Mouse (Mus musculus) ovary, postnatal 14 days (tissue): Measurements from ENCODE around the gene Itgam.
"Not testable (repeated sequence)": the region's sequence is repeated elsewhere in the genome, so short reads cannot be mapped to it uniquely, and the experiment has no call there.

Experiments used
- DNase-seq: peaks from one replicate; pipeline ENCODE4 v3.0.0; 2022; ENCODE audit warnings: low spot score

Gene Itgam

DNA sequence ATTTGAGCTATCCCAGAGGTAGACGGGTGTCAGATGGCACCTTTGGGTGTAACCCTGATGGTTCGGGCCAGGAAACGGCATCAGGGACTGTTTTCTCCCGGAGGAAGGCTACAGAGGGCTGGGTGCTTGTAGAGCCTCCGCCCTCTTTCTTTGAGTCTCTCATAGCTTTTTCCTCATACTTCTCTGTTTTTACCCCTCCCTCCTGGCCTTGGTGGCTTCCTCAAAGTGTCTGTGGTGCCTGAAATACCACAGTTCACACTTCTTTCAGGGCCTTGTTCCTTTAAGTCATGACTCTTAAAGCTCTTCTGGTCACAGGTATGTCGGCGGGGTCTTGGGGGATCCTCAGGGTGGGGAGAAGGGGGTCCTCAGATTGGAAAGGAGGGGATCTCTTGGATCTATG lies at the start of gene Itgam, which contains the start of gene Gm49368:
Itgam (plus strand) TSS at position 185 of the 400 bp plus-strand sequence.
Gm49368 (plus strand) TSS at position 228 of the 400 bp plus-strand sequence.
- no peak for DNase-seq

GRCm38 (mm10) chr7:128013116-128013515 lies 49.3 kb upstream of the Itgam start:
- no peak for DNase-seq

- not testable (repeated sequence) for DNase-seq
Measured at GRCm38 (mm10) chr7:128016134-128016533, 46.3 kb upstream of the Itgam start.

DNA sequence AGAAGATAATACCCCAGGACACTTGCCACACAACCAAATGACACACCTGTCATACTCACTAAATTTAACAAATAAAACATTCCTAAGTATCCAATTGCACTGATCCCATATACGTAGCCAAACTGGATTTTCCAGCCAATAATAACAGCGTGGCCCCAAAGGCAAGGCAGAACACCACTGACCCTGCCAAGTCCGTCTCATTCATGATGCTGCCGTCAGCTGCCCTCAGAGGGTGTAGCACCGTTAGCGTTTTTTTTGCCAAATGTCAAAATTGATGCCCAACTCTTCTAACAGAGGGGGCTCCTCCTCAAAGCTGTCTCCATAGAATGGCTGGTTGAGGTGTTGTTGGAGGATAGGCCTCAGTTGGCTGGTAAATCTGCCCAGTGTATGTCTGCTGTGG lies 45.8 kb upstream of the Itgam start:
- no peak for DNase-seq

GRCm38 (mm10) chr7:128018275-128018674 lies 44.2 kb upstream of the Itgam start:
- no peak for DNase-seq

DNA sequence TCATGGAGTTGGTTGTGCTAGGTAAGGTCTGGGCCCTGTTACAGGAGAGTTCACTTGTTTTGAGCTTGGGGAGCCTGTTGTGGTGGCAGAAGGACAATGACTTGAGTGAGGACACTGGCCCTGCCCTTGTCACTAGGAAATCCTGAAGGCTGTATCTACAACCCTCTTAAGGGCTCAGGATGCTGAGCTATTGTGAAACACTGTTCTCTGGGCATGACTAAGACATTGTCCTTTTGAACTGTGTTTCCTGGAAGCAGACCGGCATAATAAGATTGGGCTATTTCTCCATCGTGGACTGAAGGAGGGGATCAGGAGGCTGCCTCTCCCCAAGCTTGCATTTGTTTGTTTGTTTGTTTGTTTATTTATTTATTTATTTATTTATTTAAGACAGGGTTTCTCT lies 43.3 kb upstream of the Itgam start:
- DNase-seq: no peak

DNA sequence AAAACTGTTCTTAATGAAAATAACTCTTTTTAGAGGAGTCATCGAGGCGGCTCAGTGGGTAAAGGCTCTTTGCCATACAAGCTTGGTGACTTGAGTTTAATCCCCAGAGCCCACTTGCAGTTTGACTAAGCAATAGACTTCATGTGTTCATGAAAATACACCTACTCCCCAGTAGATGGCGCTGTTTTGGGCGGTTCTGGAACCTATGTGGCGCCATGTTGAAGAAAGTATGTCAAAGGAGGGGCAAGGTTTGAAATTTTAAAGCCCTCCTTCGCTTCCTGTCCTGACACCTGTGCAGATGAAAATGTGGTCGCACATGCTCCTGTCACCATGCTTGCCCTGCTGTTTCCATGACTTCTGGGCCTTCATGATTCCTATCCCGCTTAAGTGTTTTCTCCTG lies 39.5 kb upstream of the Itgam start:
- no peak for DNase-seq

GRCm38 (mm10) chr7:128023565-128023964 lies 38.9 kb upstream of the Itgam start:
- no peak for DNase-seq

- DNase-seq: no peak
Measured at GRCm38 (mm10) chr7:128024364-128024763, 38.1 kb upstream of the Itgam start.

DNA sequence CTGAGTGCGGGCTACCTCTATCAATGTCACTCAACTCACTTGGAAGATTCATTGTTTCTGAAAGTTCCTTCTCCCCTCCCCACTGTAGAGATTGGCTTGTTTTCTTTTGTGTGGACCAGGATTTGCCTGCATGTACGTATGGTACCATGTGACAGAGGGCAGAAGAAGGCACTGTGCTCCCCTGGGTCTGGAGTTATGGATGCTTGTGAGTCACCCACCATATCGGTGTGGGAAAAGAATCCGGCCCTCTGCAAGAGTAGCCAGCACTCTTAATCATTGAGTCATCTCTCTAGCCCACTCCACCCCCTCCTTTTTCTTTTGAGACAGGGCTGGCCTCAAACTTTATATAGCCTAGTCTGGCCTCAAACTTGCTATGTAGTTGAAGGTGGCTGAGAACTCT lies 37.5 kb upstream of the Itgam start:
- DNase-seq: no peak

GRCm38 (mm10) chr7:128025381-128025780 lies 37.1 kb upstream of the Itgam start:
- no peak for DNase-seq

- DNase-seq: no peak
Measured at GRCm38 (mm10) chr7:128031403-128031976, 30.9 kb upstream of the Itgam start.

DNA sequence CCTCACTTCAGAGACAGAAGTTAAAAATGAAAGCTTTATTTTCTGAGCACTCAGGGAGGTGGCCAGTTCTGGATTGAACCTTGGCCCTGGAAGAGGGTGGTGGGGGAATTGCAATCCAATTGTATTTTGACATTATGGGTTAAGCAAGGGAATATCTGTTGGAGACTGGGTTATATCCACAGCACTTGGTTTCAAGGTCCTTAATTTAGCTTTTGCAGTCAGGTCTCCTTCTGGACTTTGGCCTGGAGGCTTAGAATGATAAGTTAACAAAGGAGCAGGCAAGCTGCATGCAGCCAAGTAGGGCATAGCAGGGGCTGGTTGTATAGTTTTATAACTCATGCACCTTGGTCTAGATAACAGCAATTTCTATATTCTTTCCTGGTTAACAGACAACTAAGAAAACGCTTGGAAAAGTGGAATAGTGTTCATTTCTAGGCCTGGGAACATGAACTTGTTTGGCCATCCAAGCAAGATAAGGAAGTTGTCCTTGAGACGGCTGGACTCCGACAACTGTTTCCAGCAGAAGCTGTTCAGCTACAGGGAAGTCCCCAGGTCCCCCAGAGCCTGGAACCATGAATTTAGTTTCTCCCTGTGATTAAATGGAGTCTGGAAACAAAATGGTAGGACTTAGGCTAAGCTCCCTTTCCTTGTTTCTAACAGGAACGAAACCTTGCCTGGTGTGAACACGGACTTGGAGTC lies 30.0 kb upstream of the Itgam start:
- DNase-seq: no peak

DNA sequence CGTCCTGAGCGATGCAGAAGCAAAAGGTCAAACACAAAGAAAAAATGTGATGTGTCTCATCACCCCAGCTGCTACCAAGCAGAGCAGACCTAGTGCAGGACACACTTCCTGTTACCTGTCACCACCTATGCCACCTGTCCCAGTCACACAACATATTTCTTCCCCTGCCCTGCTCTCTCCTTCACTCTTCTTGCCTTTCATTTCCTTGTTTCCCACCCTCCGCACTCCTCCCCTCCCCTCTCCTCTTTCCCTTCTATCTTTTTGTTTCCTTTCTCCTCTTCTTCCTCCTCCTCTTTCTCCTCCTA lies 29.5 kb upstream of the Itgam start:
- no peak for DNase-seq

DNA sequence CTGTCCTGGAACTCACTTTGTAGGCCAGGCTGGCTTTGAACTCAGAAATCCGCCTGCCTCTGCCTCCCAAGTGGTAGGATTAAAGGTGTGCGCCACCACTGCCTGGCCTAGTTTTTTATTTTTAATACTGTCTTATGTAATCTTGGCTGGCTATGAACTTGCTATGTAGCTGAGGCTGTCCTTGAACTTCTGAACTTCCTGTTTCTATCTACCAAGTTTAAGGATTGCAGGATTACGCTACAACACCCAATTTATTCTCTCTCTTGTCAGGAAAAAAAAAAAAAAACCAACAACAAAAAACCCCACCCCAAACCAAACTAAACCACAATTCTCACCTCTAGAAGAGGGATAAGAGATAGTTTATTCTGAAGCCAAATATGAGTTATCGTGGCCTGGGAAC lies 28.8 kb upstream of the Itgam start:
- no peak for DNase-seq

- DNase-seq: not testable (repeated sequence)
Measured at GRCm38 (mm10) chr7:128042161-128042820, 20.1 kb upstream of the Itgam start.

DNA sequence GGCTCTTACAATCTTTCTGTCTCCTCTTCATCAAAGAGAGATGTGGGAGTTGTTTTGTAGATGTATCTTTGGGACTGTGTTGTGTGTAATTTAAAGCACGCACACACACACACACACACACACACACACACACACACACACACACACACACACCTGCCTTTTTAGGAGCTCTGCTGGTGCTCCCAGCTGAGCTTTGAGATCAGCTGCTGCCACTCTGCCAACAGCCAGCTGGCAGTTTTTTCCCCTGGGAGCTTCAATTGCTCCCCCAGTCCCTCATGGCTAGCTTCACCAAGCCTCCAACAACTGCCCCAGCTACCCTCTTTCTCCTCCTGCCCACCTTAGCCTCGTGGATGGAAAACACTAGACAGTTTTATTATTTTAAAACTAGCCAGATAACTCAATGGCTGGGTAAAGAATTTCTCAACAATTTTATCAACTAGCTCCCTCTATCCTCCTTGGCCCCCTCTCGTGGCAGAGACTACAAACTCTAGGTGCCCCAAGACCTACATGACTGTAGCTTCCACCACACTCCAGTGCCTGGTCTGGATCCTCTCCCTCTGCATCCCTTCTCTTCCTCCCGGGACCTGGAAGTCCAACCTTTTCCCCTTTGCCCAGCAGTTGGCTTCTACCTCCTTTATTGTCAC lies 18.2 kb upstream of the Itgam start:
- no peak for DNase-seq

GRCm38 (mm10) chr7:128045640-128046039 lies 16.8 kb upstream of the Itgam start:
- DNase-seq: no peak

DNA sequence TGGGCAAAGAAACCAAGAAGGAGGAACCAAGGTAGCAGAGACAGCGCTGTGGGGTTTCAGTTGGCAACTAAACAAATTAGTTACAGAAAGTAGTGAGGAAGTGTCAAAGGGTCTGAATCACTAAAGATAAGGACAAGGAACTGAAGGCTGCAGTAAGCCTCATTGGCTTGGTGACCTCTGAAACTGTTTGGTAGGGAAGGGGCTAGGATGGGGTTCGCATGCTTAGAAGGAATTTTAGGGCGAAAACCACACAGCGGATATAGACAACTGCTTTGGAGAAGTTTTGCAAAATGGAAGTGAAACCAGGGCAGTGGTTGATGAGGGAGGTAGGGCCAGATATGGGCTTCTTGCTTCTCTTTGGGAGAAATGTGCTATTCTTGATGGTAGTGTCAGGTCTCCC lies 13.6 kb upstream of the Itgam start:
- DNase-seq: no peak

DNA sequence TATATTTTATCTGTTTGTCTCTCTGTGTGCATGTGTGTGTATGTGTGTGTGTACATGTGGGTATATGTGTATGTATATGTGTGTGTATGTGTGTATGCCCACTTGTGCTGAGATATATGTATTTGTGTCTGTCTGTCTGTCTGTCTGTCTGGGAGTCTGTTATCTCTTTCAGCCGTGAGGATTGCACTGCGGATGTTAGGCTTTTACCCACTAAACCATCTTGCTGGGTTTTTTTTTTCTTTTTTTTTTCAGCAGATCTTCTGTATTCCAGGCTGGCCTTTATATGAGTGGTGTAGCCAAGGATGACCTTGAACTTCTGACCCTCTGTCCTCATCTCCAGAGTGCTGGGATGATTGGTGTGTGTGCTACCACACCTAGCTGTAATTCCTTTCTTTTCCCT lies 13.2 kb upstream of the Itgam start:
- DNase-seq: no peak

DNA sequence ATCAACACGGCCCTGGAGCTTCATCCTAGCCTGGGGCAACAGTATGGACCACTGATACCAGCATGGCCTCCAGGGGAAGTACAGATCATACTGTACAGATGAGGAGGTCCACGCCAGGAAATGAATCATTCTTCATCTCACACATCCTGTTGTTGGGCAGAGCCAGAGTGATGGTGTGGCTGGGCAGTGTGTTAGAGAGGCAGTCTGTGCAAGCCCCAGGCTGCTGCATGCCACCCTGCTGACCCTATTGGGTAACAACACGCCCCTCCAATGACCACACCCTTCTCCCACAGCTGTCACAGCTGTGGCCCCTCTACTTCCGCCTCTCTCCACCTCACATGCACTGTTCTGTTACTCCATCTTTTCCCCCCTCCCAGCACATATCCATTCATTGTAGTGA lies 11.7 kb upstream of the Itgam start:
- DNase-seq: no peak

DNA sequence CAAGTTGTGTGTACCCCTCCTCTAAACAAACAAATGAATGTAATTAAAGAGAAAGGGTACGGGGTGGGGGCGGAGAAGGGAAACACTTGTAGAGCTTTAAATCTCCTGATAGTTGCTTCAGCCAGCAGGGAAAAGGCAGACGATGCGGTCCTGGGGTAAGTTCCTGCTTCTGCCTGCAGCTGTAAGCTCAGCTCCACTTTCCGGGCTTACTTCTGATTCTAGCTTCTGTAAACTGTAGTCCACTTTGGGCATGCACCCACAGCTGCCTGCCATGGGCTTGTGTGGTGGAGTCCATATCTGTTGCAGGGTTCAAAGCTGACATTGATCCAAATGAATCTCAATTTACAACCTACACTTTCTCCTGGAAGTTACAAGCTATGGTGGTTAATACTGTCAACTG lies 9.4 kb upstream of the Itgam start:
- no peak for DNase-seq

DNA sequence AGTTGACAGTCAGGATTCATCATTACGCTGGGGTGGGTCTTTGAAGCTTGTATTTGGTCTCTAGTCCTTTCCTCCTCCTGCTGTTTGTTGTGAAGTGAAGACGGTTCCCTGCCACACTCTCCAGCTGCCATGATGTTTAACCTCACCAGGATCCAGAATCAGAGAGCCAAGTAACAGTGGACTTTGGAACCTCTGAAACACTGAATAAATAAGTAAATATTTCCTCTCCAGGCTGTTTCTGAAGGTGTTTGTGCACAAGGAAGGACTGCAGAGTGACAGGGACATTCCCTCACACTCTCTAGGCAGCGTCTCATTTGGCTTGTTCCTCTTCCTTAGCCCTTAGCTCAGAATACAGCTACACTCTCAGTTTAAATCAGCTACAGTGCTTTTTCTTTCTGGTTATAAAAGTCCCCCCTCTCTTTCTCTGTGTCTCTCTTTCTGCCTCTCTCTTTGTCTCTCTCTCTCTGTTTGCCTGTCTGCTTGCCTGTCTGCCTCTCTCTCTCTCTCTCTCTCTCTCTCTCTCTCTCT lies 5.5 kb upstream of the Itgam start:
- DNase-seq: no peak
